Comparison of ENCODE assay signal across 9 mouse cellular contexts in the genomic region with DNA sequence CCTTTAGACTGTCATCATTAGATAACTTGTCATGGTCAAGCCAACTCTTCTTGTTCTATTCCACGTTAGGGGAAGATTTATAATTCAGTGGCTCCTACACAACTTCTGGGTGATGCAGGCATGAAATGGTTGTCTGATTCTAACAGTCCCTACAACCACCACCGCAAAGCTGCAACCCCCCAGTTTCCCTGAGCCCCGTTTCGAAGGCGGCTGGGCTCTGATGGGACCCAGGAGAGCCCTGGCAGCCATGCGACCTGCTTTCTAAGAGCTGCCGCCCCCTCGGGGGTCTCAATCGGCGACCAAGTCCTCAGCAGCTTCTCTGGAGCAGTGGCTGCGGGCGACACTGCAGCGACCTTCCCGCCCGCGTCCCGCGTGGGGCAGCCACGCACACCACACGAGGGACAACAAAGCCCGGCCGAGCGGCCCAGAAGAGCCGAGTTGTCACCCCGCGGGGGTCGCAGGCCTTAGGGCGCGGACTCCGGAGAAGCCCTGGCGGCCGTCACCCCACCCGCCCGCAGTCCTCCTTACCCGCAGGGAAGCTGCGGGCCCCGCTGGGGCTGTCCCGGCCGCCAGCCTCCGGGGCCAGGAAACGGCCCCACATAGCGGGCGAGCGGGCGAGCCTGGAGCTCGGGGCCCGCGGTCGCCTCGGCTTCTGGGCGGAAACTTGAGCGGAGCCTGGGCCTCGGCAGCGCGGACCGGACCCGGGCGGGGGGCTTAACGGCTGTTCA. TPM values are rescaled to one million over a fixed set of nuclear protein-coding genes. Genes with fewer than 3 reads are reported as not detected.
DNase-seq lines count a peak whose midpoint lies in the region; TF ChIP-seq lines count a peak whose summit lies in the region.
"Had no signal": no experiment of that assay in that cellular context is flagged by ENCODE, and none has a peak within 500 bp of the region (broad histone marks: within the 10 kb centered on the region; RNA-seq: fewer than 3 reads in every experiment).

No protein-coding gene starts in this region.

- H3K27me3 ChIP-seq in C2C12 (ENCODE audit: control insufficient read depth, insufficient read depth, insufficient read length), result no peaks in the 10 kb centered on the region

- H3K4me3 ChIP-seq in C2C12 (ENCODE audit: insufficient read depth, poor library complexity, severe bottlenecking) (peak overlapping the region; percentile 60), macrophage (ENCODE audit: inconsistent target) (peak overlapping the region; percentile 44)

- DNase-seq in gastrocnemius, adult 18-20 months (ENCODE audit: low spot score), result peak; percentile 41
- no peak for DNase-seq in gastrocnemius, postnatal 25 days
- DNase-seq in cerebellum, postnatal 14 days, result peak; percentile 76
- DNase-seq in frontal cortex, postnatal 25 days (ENCODE audit: low spot score in 2 of 2), result peak; percentile 21 to 29
- peak; percentile 69 to 72 for DNase-seq in layer of hippocampus, postnatal 10 days (ENCODE audit: low spot score in 2 of 2)
- DNase-seq in right cerebral cortex, postnatal 25 days, result peak; percentile 61

- H3K36me3 ChIP-seq in C2C12 (ENCODE audit: control insufficient read depth, insufficient read depth), result no peaks in the 10 kb centered on the region
- no peaks in the 10 kb centered on the region for H3K36me3 ChIP-seq in macrophage (ENCODE audit: inconsistent target)
- H3K36me3 ChIP-seq: G1E had no signal

- WGBS in macrophage (ENCODE audit: missing documents), result under 1% methylated on average over 56 of the region's 59 CpGs

- H3K27ac ChIP-seq in macrophage, result no peak overlapping the region

- H3K79me2 ChIP-seq in C2C12 (ENCODE audit: control insufficient read depth, insufficient read depth) (peaks cover 13% of the 10 kb centered on the region), macrophage (ENCODE audit: inconsistent target) (peaks cover 46% of the 10 kb centered on the region)

- peaks cover 2% of the 10 kb centered on the region for H3K79me3 ChIP-seq in C2C12 (ENCODE audit: low read depth)

- no peak for TF ChIP-seq CTCF in C2C12 (IDR thresholded peaks at IDR 0.05; ENCODE audit: control insufficient read depth, insufficient read depth, insufficient read length)

- H3ac ChIP-seq in C2C12 (ENCODE audit: control insufficient read depth, insufficient read length, low read depth), result peak overlapping the region; percentile 96

TF ChIP-seq in C2C12, 6 proteins besides CTCF, POLR2A, EP300 and RAD21:
- no peak for TF ChIP-seq MYOD1 (IDR thresholded peaks at IDR 0.05; ENCODE audit: control insufficient read depth, insufficient read length, low read depth)
- TF ChIP-seq MAX (IDR thresholded peaks at IDR 0.05), result no peak
- TF ChIP-seq CEBPB (IDR thresholded peaks at IDR 0.05; ENCODE audit: low read depth), result no peak
- TF ChIP-seq FOSL1 (IDR thresholded peaks at IDR 0.05; ENCODE audit: insufficient read depth, low read length, poor library complexity, severe bottlenecking), result no peak
- no peak for TF ChIP-seq MYOG (IDR thresholded peaks at IDR 0.05; ENCODE audit: control insufficient read depth, extremely low read depth, insufficient read length)
- TF ChIP-seq USF1 (IDR thresholded peaks at IDR 0.05; ENCODE audit: low read depth), result no peak
TF ChIP-seq in C2C12: peak in this region for 0.

RNA-seq across cellular contexts. Expression of gene Cep85l, which starts 0.6 kb away (rescaled TPM):
- total RNA-seq in gastrocnemius, adult 18-20 months (2021), result 10 to 100 TPM; 30.7 to 44.0 TPM
- total RNA-seq in gastrocnemius, postnatal 25 days (2021), result 10 to 100 TPM; 30.7 to 85.6 TPM
- polyA plus RNA-seq in C2C12 (2012; fragmentation: generic; extraction: Trizol) (0.32 TPM), macrophage (2018) (1.9 to 2.3 TPM (median 2.1 TPM) in 3 replicates)
- total RNA-seq in layer of hippocampus, postnatal 10 days (2021), result 10 to 100 TPM; 20.9 to 21.4 TPM
- total RNA-seq in macrophage (2018; cell fraction: chromatin; rRNA removed), result 100 to 1,000 TPM in 4 of 26 experiments, 10 to 100 TPM in 22; 21.6 to 167 (median 43.8) TPM
- 10 to 100 TPM in 6 of 26 experiments, 1 to 10 TPM in 20; 4.5 to 19.9 (median 6.5) TPM for total RNA-seq in macrophage (2018; cell fraction: cytosol; rRNA removed)
- total RNA-seq in macrophage (2018; cell fraction: nucleus; rRNA removed), result 10 to 100 TPM; 13.6 to 80.0 (median 25.7) TPM
- polyA plus RNA-seq: G1E had no signal

RNA-seq across cellular contexts. Expression of gene Pln, which starts 41.7 kb away (rescaled TPM):
- 10 to 100 TPM in 1 of 2 experiments, 1 to 10 TPM in 1; 8.1 to 69.3 TPM for total RNA-seq in gastrocnemius, adult 18-20 months (2021)
- total RNA-seq in gastrocnemius, postnatal 25 days (2021), result 1 to 10 TPM; 1.1 to 1.6 TPM
- polyA plus RNA-seq in C2C12 (2012; fragmentation: generic; extraction: Trizol) (0.04 TPM), macrophage (2018) (not detected in 3 replicates)
- under 1 TPM; 0.34 to 0.47 TPM for total RNA-seq in layer of hippocampus, postnatal 10 days (2021)
- total RNA-seq in macrophage (2018; cell fraction: chromatin; rRNA removed), result not detected
- total RNA-seq in macrophage (2018; cell fraction: cytosol; rRNA removed), result not detected
- total RNA-seq in macrophage (2018; cell fraction: nucleus; rRNA removed), result not detected
- total RNA-seq: G1E had no signal
- polyA plus RNA-seq: G1E had no signal
